ENCODE assay signal across 12 mouse cellular contexts in genomic region chr19:30843637-30844036, GRCm38 (mm10).
DNase-seq lines count a peak whose midpoint lies in the region; ATAC-seq and TF ChIP-seq lines count a peak whose summit lies in the region.
"Had no signal": no experiment of that assay in that cellular context is flagged by ENCODE, and none has a peak within 500 bp of the region (broad histone marks: within the 10 kb centered on the region; RNA-seq: fewer than 3 reads in every experiment).

No protein-coding gene starts in this region.

- TF ChIP-seq CTCF in midbrain, postnatal 0 days (IDR thresholded peaks at IDR 0.05): no peak
- no peak for TF ChIP-seq CTCF in heart, adult 2 months (IDR thresholded peaks at IDR 0.05)

- peak; percentile 68 for ATAC-seq in forebrain, embryonic 12.5 days (ENCODE audit: low FRiP score)
- ATAC-seq in embryonic facial prominence, embryonic 11.5 days (replicated peaks; ENCODE audit: insufficient number of reproducible peaks, low FRiP score, low TSS enrichment, low read depth): peak; percentile 16; the same call in 1 of the 2 replicates
- peak; percentile 65 for ATAC-seq in hindbrain, embryonic 13.5 days (ENCODE audit: low FRiP score)
- 0 out of 2 replicates have a peak, but pooled peaks have one; percentile 31 for ATAC-seq in midbrain, postnatal 0 days (ENCODE audit: low FRiP score)

- H3K36me3 ChIP-seq in forebrain, embryonic 12.5 days (replicated peaks): no peaks in the 10 kb centered on the region
- H3K36me3 ChIP-seq in forebrain, embryonic 10.5 days (replicated peaks): no peaks in the 10 kb centered on the region
- no peaks in the 10 kb centered on the region for H3K36me3 ChIP-seq in embryonic facial prominence, embryonic 11.5 days (replicated peaks; ENCODE audit: control insufficient read depth, insufficient read depth, low read depth, low read length)
- H3K36me3 ChIP-seq in hindbrain, embryonic 13.5 days: no peaks in the 10 kb centered on the region
- no peaks in the 10 kb centered on the region for H3K36me3 ChIP-seq in midbrain, postnatal 0 days (ENCODE audit: insufficient read depth, low read length)
- H3K36me3 ChIP-seq in heart, adult 2 months (ENCODE audit: control insufficient read depth, insufficient read depth, low read length): no peaks in the 10 kb centered on the region

- DNase-seq in forebrain, embryonic 10.5 days (ENCODE audit: extremely low spot score, low spot score): no peak
- no peak for DNase-seq in embryonic facial prominence, embryonic 11.5 days (ENCODE audit: low spot score)
- no peak for DNase-seq in midbrain, postnatal 0 days (ENCODE audit: low spot score)
- no peak for DNase-seq in gastrocnemius, postnatal 25 days
- no peak for DNase-seq in layer of hippocampus, adult 18-20 months (ENCODE audit: low spot score in 2 of 2)
- DNase-seq in heart, adult 2 months: no peak
- DNase-seq: cerebellum, adult 18-20 months; gastrocnemius, postnatal 36 days; thymus, postnatal 25 days had no signal

- H3K9ac ChIP-seq in forebrain, embryonic 12.5 days: no peak overlapping the region
- no peak overlapping the region for H3K9ac ChIP-seq in embryonic facial prominence, embryonic 11.5 days (replicated peaks; ENCODE audit: low read length)
- H3K9ac ChIP-seq in hindbrain, embryonic 13.5 days: no peak overlapping the region
- no peak overlapping the region for H3K9ac ChIP-seq in midbrain, postnatal 0 days (replicated peaks; ENCODE audit: low read length, poor library complexity, severe bottlenecking)
- no peak overlapping the region for H3K9ac ChIP-seq in heart, adult 2 months (ENCODE audit: low read depth, low read length)
- H3K9ac ChIP-seq: liver, embryonic 14.5 days had no signal

- no peaks in the 10 kb centered on the region for H3K4me1 ChIP-seq in forebrain, embryonic 12.5 days
- peaks cover 12% of the 10 kb centered on the region for H3K4me1 ChIP-seq in forebrain, embryonic 10.5 days
- H3K4me1 ChIP-seq in embryonic facial prominence, embryonic 11.5 days (ENCODE audit: control insufficient read depth, insufficient read depth, low read length): no peaks in the 10 kb centered on the region
- H3K4me1 ChIP-seq in hindbrain, embryonic 13.5 days (replicated peaks): 0 out of 2 replicates have a peak, but pooled peaks cover 4% of the 10 kb centered on the region
- no peaks in the 10 kb centered on the region for H3K4me1 ChIP-seq in midbrain, postnatal 0 days (ENCODE audit: insufficient read depth, low read length)
- H3K4me1 ChIP-seq in heart, adult 2 months (ENCODE audit: control insufficient read depth, insufficient read depth, low read length): no peaks in the 10 kb centered on the region; the same call in 1 of the 2 replicates

- H3K27ac ChIP-seq in forebrain, embryonic 12.5 days: no peak overlapping the region
- H3K27ac ChIP-seq in forebrain, embryonic 10.5 days: no peak overlapping the region; the same call in 1 of the 2 replicates
- no peak overlapping the region for H3K27ac ChIP-seq in embryonic facial prominence, embryonic 11.5 days (replicated peaks; ENCODE audit: low read depth, low read length)
- peak overlapping the region; percentile 13; the same call in 1 of the 2 replicates for H3K27ac ChIP-seq in hindbrain, embryonic 13.5 days
- H3K27ac ChIP-seq in midbrain, postnatal 0 days (ENCODE audit: low read depth, low read length): no peak overlapping the region
- H3K27ac ChIP-seq in heart, adult 2 months: no peak overlapping the region
- H3K27ac ChIP-seq: liver, embryonic 14.5 days had no signal

- intact Hi-C loops in heart, adult 2 months (cut with DNase I): loop anchor here (2.0 to 10.0 kb wide), 5 partner anchors 179 to 1123 kb away; no protein-coding TSS in a partner anchor

- no peak for TF ChIP-seq EP300 in heart, adult 2 months (IDR thresholded peaks at IDR 0.05; ENCODE audit: insufficient read depth, low read depth, low read length)

- no peaks in the 10 kb centered on the region for H3K9me3 ChIP-seq in forebrain, embryonic 12.5 days
- H3K9me3 ChIP-seq in forebrain, embryonic 10.5 days: no peaks in the 10 kb centered on the region
- H3K9me3 ChIP-seq in embryonic facial prominence, embryonic 11.5 days (replicated peaks; ENCODE audit: control insufficient read depth, low read length): no peaks in the 10 kb centered on the region
- no peaks in the 10 kb centered on the region for H3K9me3 ChIP-seq in hindbrain, embryonic 13.5 days
- H3K9me3 ChIP-seq in midbrain, postnatal 0 days (ENCODE audit: low read length): no peaks in the 10 kb centered on the region

- H3K4me2 ChIP-seq in forebrain, embryonic 12.5 days: no peak overlapping the region
- H3K4me2 ChIP-seq in embryonic facial prominence, embryonic 11.5 days (ENCODE audit: low read depth, low read length): no peak overlapping the region
- H3K4me2 ChIP-seq in hindbrain, embryonic 13.5 days: no peak overlapping the region
- H3K4me2 ChIP-seq in midbrain, postnatal 0 days (ENCODE audit: low read depth, low read length, poor library complexity, severe bottlenecking): no peak overlapping the region

- H3K79me2 ChIP-seq in heart, adult 2 months (replicated peaks; ENCODE audit: control insufficient read depth, insufficient read depth, low read length): no peaks in the 10 kb centered on the region

- TF ChIP-seq POLR2A in heart, adult 2 months (IDR thresholded peaks at IDR 0.05; ENCODE audit: insufficient read depth, low read depth, low read length): no peak

- no peaks in the 10 kb centered on the region for H3K27me3 ChIP-seq in forebrain, embryonic 12.5 days
- H3K27me3 ChIP-seq in forebrain, embryonic 10.5 days (ENCODE audit: poor library complexity, severe bottlenecking): no peaks in the 10 kb centered on the region
- H3K27me3 ChIP-seq in embryonic facial prominence, embryonic 11.5 days (ENCODE audit: control insufficient read depth, insufficient read depth, low read length): no peaks in the 10 kb centered on the region
- H3K27me3 ChIP-seq in hindbrain, embryonic 13.5 days: no peaks in the 10 kb centered on the region
- H3K27me3 ChIP-seq in midbrain, postnatal 0 days (ENCODE audit: insufficient read depth, low read length): no peaks in the 10 kb centered on the region
- no peaks in the 10 kb centered on the region for H3K27me3 ChIP-seq in heart, adult 2 months (ENCODE audit: control insufficient read depth, insufficient read depth, low read length)

- H3K4me3 ChIP-seq in forebrain, embryonic 12.5 days (replicated peaks): no peak overlapping the region
- no peak overlapping the region for H3K4me3 ChIP-seq in forebrain, embryonic 10.5 days
- H3K4me3 ChIP-seq in embryonic facial prominence, embryonic 11.5 days (ENCODE audit: low read depth, low read length): no peak overlapping the region
- H3K4me3 ChIP-seq in hindbrain, embryonic 13.5 days: no peak overlapping the region
- H3K4me3 ChIP-seq in midbrain, postnatal 0 days (ENCODE audit: low read depth, low read length): no peak overlapping the region
- H3K4me3 ChIP-seq in heart, adult 2 months: no peak overlapping the region

- 80% methylated on average over 4 of the region's 4 CpGs for WGBS in forebrain, embryonic 12.5 days
- WGBS in forebrain, embryonic 10.5 days: 86% methylated on average over 4 of the region's 4 CpGs
- 68% methylated on average over 4 of the region's 4 CpGs for WGBS in embryonic facial prominence, embryonic 11.5 days
- 73% methylated on average over 4 of the region's 4 CpGs for WGBS in hindbrain, embryonic 13.5 days
- 82% methylated on average over 4 of the region's 4 CpGs for WGBS in midbrain, postnatal 0 days
- WGBS in heart, adult 2 months: 77% methylated on average over 4 of the region's 4 CpGs

Comparison
In these comparisons a context has a peak if more than half of its experiments do, and no peak if none do; other contexts are left out.
1. ATAC-seq: peak in every context shown above with its lines; median percentile 68 in forebrain, embryonic 12.5 days; 65 in hindbrain, embryonic 13.5 days; 31 in midbrain, postnatal 0 days; 16 in embryonic facial prominence, embryonic 11.5 days.